Mouse (Mus musculus): Measurements from ENCODE around the gene D430042O09Rik.

DNA sequence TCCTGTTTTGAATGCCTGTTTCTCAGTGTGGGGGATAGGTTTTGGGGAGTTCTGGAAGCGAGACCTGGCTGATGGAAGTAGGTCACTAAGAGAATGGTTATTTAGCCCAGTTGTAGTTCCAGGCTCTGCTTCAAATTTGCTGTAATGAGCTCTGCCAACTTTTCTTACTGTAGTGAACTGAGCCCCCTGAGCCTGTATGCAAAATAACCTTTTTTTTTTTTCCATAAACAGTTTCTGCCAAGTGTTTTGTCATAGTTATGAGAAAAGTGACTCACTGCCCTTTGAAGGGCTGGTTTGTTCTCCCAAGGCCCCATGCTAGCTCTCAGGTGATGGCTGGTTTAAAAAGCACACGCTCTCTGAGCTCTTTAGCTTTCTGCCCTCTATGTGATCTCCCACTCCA lies 125.8 kb downstream of the D430042O09Rik start:
- TF ChIP-seq FLI1 (IDR thresholded peaks at IDR 0.05; ENCODE audit: low read length) (no peak), GATA1 (IDR thresholded peaks at IDR 0.05; ENCODE audit: borderline replicate concordance, low read length) (no peak)
